Mouse (Mus musculus): Measurements from ENCODE around the gene Ola1. TPM values are rescaled to one million over a fixed set of nuclear protein-coding genes. Genes with fewer than 3 reads are reported as not detected.

Ola1 gene
- polyA plus RNA-seq, 1 experiment, result 43.9 TPM

DNA sequence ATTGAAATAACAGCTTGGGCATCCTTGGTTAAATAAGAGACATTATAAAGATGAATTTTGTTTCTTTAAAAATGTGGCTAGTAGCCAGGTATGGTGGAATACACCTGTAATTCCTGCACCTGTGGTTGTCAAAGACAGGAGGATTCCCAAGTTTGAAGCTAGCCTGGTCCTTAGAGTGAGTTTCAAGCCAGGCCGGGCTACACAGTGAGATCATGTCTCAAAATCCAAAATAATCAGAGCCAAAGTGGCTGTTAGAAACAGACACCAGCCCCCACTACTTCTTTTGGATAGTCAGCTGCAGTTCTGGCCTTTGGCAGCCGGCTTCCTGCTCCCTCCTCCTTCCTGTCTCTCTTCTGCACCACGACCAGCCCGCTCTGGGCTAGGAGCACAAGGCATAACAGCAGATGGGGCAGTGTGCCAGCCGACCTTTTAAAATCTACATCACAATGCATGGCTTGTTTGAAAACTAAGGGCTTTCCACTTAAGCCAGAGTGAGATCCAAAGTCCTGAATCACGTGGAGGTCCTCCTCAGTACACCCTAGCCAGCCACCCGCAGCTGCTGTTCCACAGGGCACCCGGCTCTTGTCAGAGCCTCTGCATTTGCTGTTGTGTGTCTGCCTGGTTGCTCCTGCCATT is 132.9 kb downstream of the Ola1 start:
- TF ChIP-seq POLR2A (IDR thresholded peaks at IDR 0.05; ENCODE audit: borderline replicate concordance, extremely low read depth, insufficient read depth, insufficient read length, poor library complexity, severe bottlenecking) (no peak), CTCF (IDR thresholded peaks at IDR 0.05; ENCODE audit: borderline replicate concordance, extremely low read depth, insufficient read depth, insufficient read length) (no peak)
- DNase-seq (ENCODE audit: low read depth), result peak; percentile 96

DNA sequence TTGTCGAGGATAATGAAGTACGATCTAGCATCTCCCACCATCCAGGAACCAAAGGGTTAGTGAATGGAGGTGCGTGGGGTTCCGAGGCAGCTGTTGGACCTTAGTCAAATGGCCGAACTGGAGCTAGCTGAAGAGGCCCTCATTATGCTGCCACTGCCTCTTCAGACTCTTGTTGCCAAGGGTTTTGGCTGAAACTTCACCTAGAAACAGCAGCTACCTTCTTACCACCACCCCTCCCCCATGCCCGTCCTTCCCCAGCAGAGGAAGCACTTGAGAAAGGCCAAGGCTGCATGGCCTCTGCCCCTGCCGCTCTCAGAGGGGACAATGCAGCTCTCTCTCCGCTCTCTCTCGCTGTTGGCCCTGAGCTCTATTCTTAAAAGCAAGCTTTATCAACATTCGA is 136.2 kb downstream of the Ola1 start:
- peak; percentile 67 for DNase-seq (ENCODE audit: low read depth)
- no peak for TF ChIP-seq CTCF (IDR thresholded peaks at IDR 0.05; ENCODE audit: borderline replicate concordance, extremely low read depth, insufficient read depth, insufficient read length)

DNA sequence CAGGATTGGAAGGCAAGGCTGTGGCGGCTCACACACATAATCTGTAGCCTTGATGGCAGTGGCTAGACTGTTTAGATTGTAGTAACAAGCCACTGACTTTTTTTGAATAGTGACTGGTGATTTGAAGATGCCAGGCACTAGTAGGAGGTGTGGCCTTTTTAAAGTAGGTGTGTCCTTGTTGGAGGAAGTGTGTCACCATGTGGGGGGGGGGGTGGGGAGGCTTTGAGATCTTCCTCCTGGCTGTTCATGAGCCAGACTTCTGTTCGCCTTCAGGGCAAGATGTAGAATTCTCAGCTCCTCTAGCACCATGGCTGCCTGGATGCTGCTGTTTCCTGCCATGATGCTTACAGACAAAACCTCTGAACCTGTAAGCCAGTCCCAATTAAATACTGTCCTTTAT is 136.9 kb downstream of the Ola1 start:
- DNase-seq (ENCODE audit: low read depth), result no peak
- TF ChIP-seq POLR2A (IDR thresholded peaks at IDR 0.05; ENCODE audit: borderline replicate concordance, extremely low read depth, insufficient read depth, insufficient read length, poor library complexity, severe bottlenecking) (no peak), CTCF (IDR thresholded peaks at IDR 0.05; ENCODE audit: borderline replicate concordance, extremely low read depth, insufficient read depth, insufficient read length) (no peak)

DNA sequence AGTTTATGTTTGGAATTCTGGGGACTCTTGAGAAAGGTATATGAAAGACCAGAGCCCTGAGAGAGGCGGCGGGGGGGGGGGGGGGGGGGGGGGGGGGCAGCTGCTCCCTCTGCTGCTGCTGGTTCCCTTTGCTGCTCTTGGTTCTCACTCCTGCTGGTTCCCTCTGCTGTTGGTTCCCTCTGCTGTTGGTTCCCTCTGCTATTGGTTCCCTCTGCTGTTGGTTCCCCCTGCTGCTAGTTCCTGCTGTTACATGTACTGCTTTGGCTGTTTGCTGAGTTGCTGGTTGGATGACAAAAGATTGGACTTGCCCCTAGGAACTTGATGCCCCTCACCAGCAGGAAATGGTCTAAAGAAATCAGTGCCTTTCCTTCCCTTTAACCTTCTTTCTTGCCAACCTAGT is 138.6 kb downstream of the Ola1 start:
- peak; percentile 49 for DNase-seq (ENCODE audit: low read depth)
- TF ChIP-seq CTCF (IDR thresholded peaks at IDR 0.05; ENCODE audit: borderline replicate concordance, extremely low read depth, insufficient read depth, insufficient read length), result no peak; the same call in 1 of the 2 replicates
- TF ChIP-seq POLR2A (IDR thresholded peaks at IDR 0.05; ENCODE audit: borderline replicate concordance, extremely low read depth, insufficient read depth, insufficient read length, poor library complexity, severe bottlenecking), result no peak

DNA sequence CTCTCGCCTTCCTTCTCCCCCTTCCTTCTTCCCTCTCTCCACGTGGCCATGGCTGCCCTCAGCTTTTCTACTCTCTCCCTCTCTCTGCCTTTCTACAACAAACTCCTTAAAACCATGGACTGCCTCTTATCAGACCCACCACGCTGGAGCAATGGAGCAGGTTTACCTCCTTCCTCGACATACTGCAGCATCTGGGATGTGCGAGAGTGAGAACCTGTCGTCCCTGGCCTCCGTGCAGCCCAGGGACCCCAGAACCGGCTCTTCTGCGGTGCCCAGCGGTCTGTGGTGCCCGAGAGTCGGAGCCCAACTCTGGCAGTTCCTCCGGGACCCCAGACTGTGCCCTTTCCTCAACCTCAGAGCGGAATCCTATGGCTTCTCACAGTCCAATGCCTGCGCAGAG is 139.4 kb downstream of the Ola1 start:
- DNase-seq (ENCODE audit: low read depth), result no peak
- TF ChIP-seq CTCF (IDR thresholded peaks at IDR 0.05; ENCODE audit: borderline replicate concordance, extremely low read depth, insufficient read depth, insufficient read length) (no peak), POLR2A (IDR thresholded peaks at IDR 0.05; ENCODE audit: borderline replicate concordance, extremely low read depth, insufficient read depth, insufficient read length, poor library complexity, severe bottlenecking) (no peak)

DNA sequence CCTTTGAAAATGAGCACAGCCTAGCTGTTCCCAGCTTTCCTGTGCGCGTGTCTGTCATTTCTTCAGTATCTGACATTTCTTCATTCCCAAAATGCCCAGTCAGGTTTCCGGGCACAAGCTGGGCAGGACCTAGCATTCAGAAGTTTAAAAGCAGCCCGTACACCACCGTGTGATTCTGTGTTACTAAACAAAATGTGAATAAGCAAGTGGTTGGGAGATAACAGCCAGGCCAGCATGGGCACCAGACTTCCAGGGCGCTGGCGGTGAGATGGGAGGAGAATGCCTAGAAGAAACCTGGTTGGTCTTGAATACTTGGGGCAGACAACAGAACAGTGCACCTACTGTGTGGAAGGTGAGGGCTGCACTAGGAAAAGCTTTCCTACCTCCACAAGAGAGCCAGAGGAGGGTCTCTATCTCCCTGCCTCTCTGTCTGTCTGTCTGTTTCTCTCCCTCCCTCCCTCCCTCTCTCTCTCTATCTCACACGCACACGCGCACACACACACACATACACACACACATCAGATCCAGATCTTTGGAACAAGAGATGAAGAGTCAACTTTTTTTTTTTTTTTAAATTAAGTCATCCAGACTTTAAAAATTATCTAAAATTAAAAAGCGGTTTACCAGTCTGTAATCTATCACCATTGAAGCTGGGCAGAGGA is 144.8 kb downstream of the Ola1 start:
- no peak for DNase-seq (ENCODE audit: low read depth)

DNA sequence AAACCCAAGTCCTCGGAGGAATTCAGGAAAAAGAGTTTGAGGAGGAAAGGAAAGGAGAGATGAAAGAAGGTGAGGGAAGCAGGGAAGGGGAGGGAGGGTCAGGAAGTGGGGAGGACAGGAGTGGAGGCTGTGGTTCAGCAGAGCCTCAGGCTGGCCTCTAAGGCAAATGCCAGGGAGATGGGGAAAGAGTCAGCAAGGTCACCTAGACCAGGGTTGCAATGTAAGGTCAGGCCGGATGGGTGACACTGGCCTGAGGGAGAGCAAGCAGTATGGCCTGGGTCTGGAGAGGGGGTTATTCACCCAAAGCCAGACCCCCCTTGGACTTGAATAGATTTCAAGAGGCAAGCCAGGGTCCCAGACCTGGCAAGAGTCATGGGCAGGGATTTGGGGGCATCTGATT is 147.5 kb downstream of the Ola1 start:
- DNase-seq (ENCODE audit: low read depth), result no peak
- TF ChIP-seq CTCF (IDR thresholded peaks at IDR 0.05; ENCODE audit: borderline replicate concordance, extremely low read depth, insufficient read depth, insufficient read length) (no peak), POLR2A (IDR thresholded peaks at IDR 0.05; ENCODE audit: borderline replicate concordance, extremely low read depth, insufficient read depth, insufficient read length, poor library complexity, severe bottlenecking) (no peak)

More for the DNA sequence above, 144.8 kb downstream of the Ola1 start:
- no peak for TF ChIP-seq CTCF (IDR thresholded peaks at IDR 0.05; ENCODE audit: borderline replicate concordance, extremely low read depth, insufficient read depth, insufficient read length)
- no peak for TF ChIP-seq POLR2A (IDR thresholded peaks at IDR 0.05; ENCODE audit: borderline replicate concordance, extremely low read depth, insufficient read depth, insufficient read length, poor library complexity, severe bottlenecking)

DNA sequence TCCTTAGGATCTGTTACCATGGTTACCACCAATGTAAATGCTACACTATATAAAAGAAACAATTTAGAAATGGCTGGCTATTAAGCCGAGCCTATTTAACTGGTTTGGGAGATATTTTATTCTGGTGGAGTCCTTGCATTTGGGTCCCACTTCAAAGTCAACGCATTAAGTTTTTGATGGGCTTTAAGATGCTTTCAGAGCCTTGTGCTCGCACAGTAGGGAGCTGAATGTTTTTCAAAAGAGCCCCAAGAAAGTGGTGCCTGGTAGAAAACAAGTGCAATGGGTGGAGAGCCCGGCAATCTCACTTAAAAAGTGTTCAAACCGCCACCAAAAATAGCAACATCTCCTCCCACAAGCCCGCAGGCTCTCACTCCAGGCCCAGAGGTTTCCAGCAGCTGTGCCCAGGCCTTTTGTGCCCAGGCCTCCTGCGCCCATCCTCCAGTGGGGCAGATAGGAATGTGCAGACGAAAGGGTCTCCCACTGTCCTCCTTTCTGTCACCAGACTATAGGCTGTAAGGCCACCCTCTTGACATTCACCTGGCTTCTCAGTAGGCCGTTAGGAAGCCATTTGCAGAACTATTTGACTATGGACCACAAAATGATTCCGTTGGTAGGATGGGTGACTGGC is 148.2 kb downstream of the Ola1 start:
- TF ChIP-seq POLR2A (IDR thresholded peaks at IDR 0.05; ENCODE audit: borderline replicate concordance, extremely low read depth, insufficient read depth, insufficient read length, poor library complexity, severe bottlenecking) (no peak), CTCF (IDR thresholded peaks at IDR 0.05; ENCODE audit: borderline replicate concordance, extremely low read depth, insufficient read depth, insufficient read length) (no peak)
- peak; percentile 39 for DNase-seq (ENCODE audit: low read depth)

DNA sequence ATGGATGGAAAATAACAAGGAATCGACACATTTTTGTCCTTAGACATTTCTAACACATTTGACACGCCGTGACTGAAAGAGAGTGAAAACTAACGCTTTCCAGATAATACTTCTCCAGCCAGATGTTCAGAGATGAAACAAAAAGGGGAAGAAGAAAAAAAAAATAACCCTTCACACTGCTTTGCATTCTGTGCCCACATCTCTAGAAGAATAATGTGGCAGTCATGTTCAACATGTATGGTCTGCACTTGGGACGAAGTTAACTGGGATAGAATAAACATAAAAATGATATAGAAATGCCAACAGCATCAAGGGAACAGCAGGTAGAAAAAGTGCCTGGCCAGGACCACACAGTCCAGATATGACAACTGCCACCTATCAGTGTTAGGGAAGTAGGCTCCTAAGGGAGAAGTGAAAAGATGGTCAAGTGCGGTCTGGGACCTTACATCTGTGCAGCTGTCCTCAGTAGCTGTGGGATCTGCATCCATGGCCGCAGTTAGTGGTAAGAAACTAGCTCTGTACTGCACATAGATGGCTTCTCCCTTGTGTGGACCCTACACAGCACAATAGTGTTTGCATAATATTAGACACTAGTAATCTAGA is 149.4 kb downstream of the Ola1 start:
- DNase-seq (ENCODE audit: low read depth), result no peak
- TF ChIP-seq CTCF (IDR thresholded peaks at IDR 0.05; ENCODE audit: borderline replicate concordance, extremely low read depth, insufficient read depth, insufficient read length) (no peak), POLR2A (IDR thresholded peaks at IDR 0.05; ENCODE audit: borderline replicate concordance, extremely low read depth, insufficient read depth, insufficient read length, poor library complexity, severe bottlenecking) (no peak)

DNA sequence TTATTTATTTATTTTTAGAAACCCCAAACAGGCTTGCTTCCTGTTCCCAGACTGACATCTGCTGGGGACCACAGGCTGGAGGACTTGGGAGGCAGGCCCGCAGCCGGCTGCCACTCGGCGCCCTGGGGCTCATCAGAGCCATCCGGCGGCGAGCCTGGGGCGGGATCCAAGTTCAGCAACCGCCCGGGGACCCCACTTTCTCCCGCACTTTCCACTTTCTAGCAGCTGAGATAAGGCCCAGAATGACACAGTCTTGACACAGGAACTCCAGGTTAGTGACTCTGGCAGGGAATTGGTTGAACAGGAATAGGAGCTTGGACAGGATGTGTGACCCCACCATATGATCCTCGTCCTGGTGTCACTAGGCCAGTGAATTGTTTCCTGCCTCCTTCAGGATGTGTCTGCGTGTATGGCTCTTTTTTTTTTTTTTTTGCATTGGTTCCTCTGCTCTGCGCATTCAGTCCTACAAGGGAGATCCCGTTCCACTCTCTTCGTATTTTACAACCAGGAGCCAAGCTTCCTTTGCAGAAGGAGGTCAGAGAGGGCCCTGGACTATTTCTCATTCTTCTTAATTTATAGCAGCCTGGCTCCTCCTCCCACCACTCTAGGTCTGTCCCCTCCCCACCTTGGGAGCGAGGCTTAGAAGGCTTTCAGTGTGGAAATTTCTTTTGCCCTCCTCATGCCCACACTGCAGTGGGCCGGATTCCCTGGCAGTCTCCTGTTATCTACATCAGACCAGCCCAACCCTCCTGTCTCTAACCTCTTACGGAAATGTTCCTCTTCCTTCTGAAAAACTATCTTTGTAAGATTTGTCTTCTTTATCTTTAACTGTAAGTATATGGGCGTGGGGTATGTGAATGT is 152.2 kb downstream of the Ola1 start:
- DNase-seq (ENCODE audit: low read depth), result peak; percentile 51
- TF ChIP-seq POLR2A (IDR thresholded peaks at IDR 0.05; ENCODE audit: borderline replicate concordance, extremely low read depth, insufficient read depth, insufficient read length, poor library complexity, severe bottlenecking) (no peak), CTCF (IDR thresholded peaks at IDR 0.05; ENCODE audit: borderline replicate concordance, extremely low read depth, insufficient read depth, insufficient read length) (no peak)

Measured in brain, embryonic 14.5 days (tissue).